Mouse (Mus musculus): ENCODE measurements around the gene Adprm.
"Not testable (repeated sequence)": the region's sequence is repeated elsewhere in the genome, so short reads cannot be mapped to it uniquely, and the experiment has no call there.

Gene Adprm

GRCm38 (mm10) chr11:67052321-67052952 is at the start of gene Adprm, which contains the start of gene Sco1:
Adprm (minus strand) TSS chr11:67052594.
Sco1 (plus strand) TSS chr11:67052670.
- peak; percentile 74 to 79 for DNase-seq

- no peak for DNase-seq
These were observed 49.3 kb upstream of the Adprm start for GRCm38 (mm10) chr11:67101713-67102112.

GRCm38 (mm10) chr11:67100169-67100568 is 47.8 kb upstream of the Adprm start:
- DNase-seq: no peak

- no peak for DNase-seq
These were observed 46.8 kb upstream of the Adprm start for GRCm38 (mm10) chr11:67099241-67099640.

GRCm38 (mm10) chr11:67098427-67098826 is 46.0 kb upstream of the Adprm start:
- DNase-seq: no peak

GRCm38 (mm10) chr11:67097709-67098108 is 45.3 kb upstream of the Adprm start:
- DNase-seq: no peak

- DNase-seq: no peak
These were observed 42.1 kb upstream of the Adprm start for GRCm38 (mm10) chr11:67094470-67094869.

- no peak for DNase-seq
These were observed 41.3 kb upstream of the Adprm start for GRCm38 (mm10) chr11:67093652-67094051.

GRCm38 (mm10) chr11:67093201-67093600 is 40.8 kb upstream of the Adprm start:
- no peak for DNase-seq

- DNase-seq: not testable (repeated sequence)
These were observed 40.0 kb upstream of the Adprm start for GRCm38 (mm10) chr11:67092354-67092753.

GRCm38 (mm10) chr11:67087225-67087624 is 34.8 kb upstream of the Adprm start:
- no peak for DNase-seq

GRCm38 (mm10) chr11:67086467-67087164 is 34.2 kb upstream of the Adprm start:
- no peak for DNase-seq

- peak in 1 of 2 experiments; percentile 19 for DNase-seq
These were observed 33.1 kb upstream of the Adprm start for GRCm38 (mm10) chr11:67085489-67085888.

- DNase-seq: no peak
These were observed 31.4 kb upstream of the Adprm start for GRCm38 (mm10) chr11:67083712-67084340.

- no peak for DNase-seq
These were observed 30.8 kb upstream of the Adprm start for GRCm38 (mm10) chr11:67083239-67083638.

GRCm38 (mm10) chr11:67082793-67083192 is 30.4 kb upstream of the Adprm start:
- no peak for DNase-seq

- DNase-seq: no peak
These were observed 29.8 kb upstream of the Adprm start for GRCm38 (mm10) chr11:67082188-67082587.

- no peak for DNase-seq
These were observed 28.8 kb upstream of the Adprm start for GRCm38 (mm10) chr11:67081125-67081649.

GRCm38 (mm10) chr11:67080168-67080567 is 27.8 kb upstream of the Adprm start:
- DNase-seq: no peak

GRCm38 (mm10) chr11:67079740-67080139 is 27.3 kb upstream of the Adprm start:
- no peak for DNase-seq

GRCm38 (mm10) chr11:67078888-67079287 is 26.5 kb upstream of the Adprm start:
- no peak for DNase-seq

GRCm38 (mm10) chr11:67078000-67078399 is 25.6 kb upstream of the Adprm start, which contains the start of gene Myh3:
Myh3 (plus strand) TSS chr11:67078300.
- DNase-seq: no peak

- DNase-seq: no peak
These were observed 25.0 kb upstream of the Adprm start for GRCm38 (mm10) chr11:67077435-67077834.

- no peak for DNase-seq
These were observed 24.4 kb upstream of the Adprm start for GRCm38 (mm10) chr11:67076781-67077180.

All from thymus, adult 18-20 months (tissue).